Mouse (Mus musculus): Measurements from ENCODE around the gene Hnrnpm. TPM values are rescaled to one million over a fixed set of nuclear protein-coding genes. Genes with fewer than 3 reads are reported as not detected.

The Hnrnpm gene
- total and polyA plus RNA-seq, 3 experiments = 174 to 756 (median 207) TPM

DNA sequence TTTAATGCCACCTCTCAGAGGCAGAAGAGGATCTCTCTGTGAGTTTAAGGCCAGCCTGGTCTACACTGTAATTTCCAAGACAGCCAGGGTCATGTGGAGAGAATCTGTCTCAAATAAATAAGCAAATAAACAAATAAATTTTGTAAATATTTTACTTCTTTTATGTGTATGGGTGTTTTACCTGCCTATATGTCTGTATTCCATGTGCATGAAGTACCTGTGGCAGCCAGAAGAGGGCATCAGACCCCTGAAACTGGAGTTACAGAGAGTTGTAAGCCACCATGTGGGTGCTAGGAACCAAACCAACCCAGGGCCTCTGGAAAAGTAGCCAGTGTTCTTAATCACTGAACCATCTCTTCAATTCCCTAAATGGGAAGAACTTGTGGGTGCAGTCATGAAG, 89.4 kb downstream of the Hnrnpm start:
- Histone ChIP-seq H3K79me2 (replicated peaks; ENCODE audit: control insufficient read depth, extremely low read depth, insufficient read depth, poor library complexity, severe bottlenecking) (no peaks in the 10 kb centered on the region), H3K27me3 (replicated peaks) (no peaks in the 10 kb centered on the region), H3K36me3 (replicated peaks in 1 of 2; ENCODE audit: control insufficient read depth in 1 of 2, insufficient read depth in 1 of 2, low read length in 1 of 2) (peaks cover 9 to 75% of the 10 kb centered on the region in 2 experiments), H3K9me3 (replicated peaks; ENCODE audit: low read length) (peaks cover 6% of the 10 kb centered on the region), H3K4me1 (ENCODE audit: control insufficient read depth in 1 of 2, insufficient read depth in 2 of 2) (no peaks in the 10 kb centered on the region), H3K27ac (ENCODE audit: insufficient read depth, low read depth) (no peak overlapping the region), H3K9ac (ENCODE audit: insufficient read depth, low read depth) (no peak overlapping the region), H3K4me2 (ENCODE audit: insufficient read depth, low read depth, poor library complexity, severe bottlenecking) (no peak overlapping the region), H3K4me3 (replicated peaks in 1 of 3; ENCODE audit: low read depth in 2 of 3, low read length in 2 of 3, poor library complexity in 1 of 3) (no peak overlapping the region)
- peak in 1 of 2 experiments; percentile 23; a peak in 1 of 4 replicates for TF ChIP-seq CTCF (conservative IDR thresholded peaks at IDR 0.05 in 1 of 2, IDR thresholded peaks at IDR 0.05 in 1 of 2; ENCODE audit: low read depth in 2 of 2, low read length in 2 of 2)
- peak; percentile 11 for TF ChIP-seq RAD21 (IDR thresholded peaks at IDR 0.05; ENCODE audit: low read depth, low read length)
- TF ChIP-seq MAX (IDR thresholded peaks at IDR 0.05; ENCODE audit: low read length) = no peak
- no peak for TF ChIP-seq MAFK (IDR thresholded peaks at IDR 0.05; ENCODE audit: insufficient replicate concordance, low read length)
- TF ChIP-seq UBTF (IDR thresholded peaks at IDR 0.05; ENCODE audit: low read depth, low read length) = no peak
- in situ Hi-C loops (cut with MboI; ENCODE audit: low pct_ligation_motif_present, low pct_unique_long_range_greater_than_20kb, low sequenced_read_pairs) (no loop called here), dilution Hi-C loops (cut with MboI; ENCODE audit: extremely low pct_ligation_motif_present, extremely low pct_unique_long_range_greater_than_20kb, low sequenced_read_pairs) (no loop called here)
- DNase-seq (ENCODE audit: extremely low read depth) = peak; percentile 8

Other genes starting within 250 kb of the Hnrnpm start
- gene Adamts10, start 162.7 kb downstream of the Hnrnpm start, total RNA-seq (2012; rRNA removed) = 15.2 and 16.7 TPM in 2 replicates
- 6.2 and 6.7 TPM in 2 replicates for gene Adamts10, start 162.7 kb downstream of the Hnrnpm start, total RNA-seq (2014; rRNA removed)
- gene Adamts10, start 162.7 kb downstream of the Hnrnpm start, polyA plus RNA-seq (2012; ENCODE audit: insufficient read length, low read depth) = 11.7 and 12.1 TPM in 2 replicates
- 19.5 and 19.6 TPM in 2 replicates for gene Myo1f, start 131.2 kb downstream of the Hnrnpm start, total RNA-seq (2012; rRNA removed)
- gene Myo1f, start 131.2 kb downstream of the Hnrnpm start, total RNA-seq (2014; rRNA removed) = 13.1 and 13.6 TPM in 2 replicates
- 27.5 and 29.1 TPM in 2 replicates for gene Myo1f, start 131.2 kb downstream of the Hnrnpm start, polyA plus RNA-seq (2012; ENCODE audit: insufficient read length, low read depth)
- gene Zfp414, start 57.8 kb downstream of the Hnrnpm start, total RNA-seq (2012; rRNA removed) = 9.9 TPM in 2 replicates
- 5.4 and 6.6 TPM in 2 replicates for gene Zfp414, start 57.8 kb downstream of the Hnrnpm start, total RNA-seq (2014; rRNA removed)
- gene Zfp414, start 57.8 kb downstream of the Hnrnpm start, polyA plus RNA-seq (2012; ENCODE audit: insufficient read length, low read depth) = 24.8 and 34.3 TPM in 2 replicates
- 0.25 and 0.38 TPM in 2 replicates for gene Pram1, start 48.8 kb downstream of the Hnrnpm start, total RNA-seq (2012; rRNA removed)
- 0.21 TPM in 1 of 2 replicates, not detected in the other for gene Pram1, start 48.8 kb downstream of the Hnrnpm start, total RNA-seq (2014; rRNA removed)
- 1.1 and 1.7 TPM in 2 replicates for gene Pram1, start 48.8 kb downstream of the Hnrnpm start, polyA plus RNA-seq (2012; ENCODE audit: insufficient read length, low read depth)
- gene March2, start 31.8 kb upstream of the Hnrnpm start, total RNA-seq (2012; rRNA removed) = 8.9 and 9.2 TPM in 2 replicates
- gene March2, start 31.8 kb upstream of the Hnrnpm start, total RNA-seq (2014; rRNA removed) = 9.3 and 9.7 TPM in 2 replicates
- 10.2 and 12.2 TPM in 2 replicates for gene March2, start 31.8 kb upstream of the Hnrnpm start, polyA plus RNA-seq (2012; ENCODE audit: insufficient read length, low read depth)
- 31.8 and 32.7 TPM in 2 replicates for gene Rab11b, start 73.7 kb upstream of the Hnrnpm start, total RNA-seq (2012; rRNA removed)
- gene Rab11b, start 73.7 kb upstream of the Hnrnpm start, total RNA-seq (2014; rRNA removed) = 17.4 and 18.7 TPM in 2 replicates
- gene Rab11b, start 73.7 kb upstream of the Hnrnpm start, polyA plus RNA-seq (2012; ENCODE audit: insufficient read length, low read depth) = 49.0 and 57.9 TPM in 2 replicates
- gene Angptl4, start 95.0 kb upstream of the Hnrnpm start, total RNA-seq (2012; rRNA removed) = 8.0 and 9.4 TPM in 2 replicates
- gene Angptl4, start 95.0 kb upstream of the Hnrnpm start, total RNA-seq (2014; rRNA removed) = 11.7 and 12.2 TPM in 2 replicates
- 6.3 and 6.8 TPM in 2 replicates for gene Angptl4, start 95.0 kb upstream of the Hnrnpm start, polyA plus RNA-seq (2012; ENCODE audit: insufficient read length, low read depth)
- gene Kank3, start 123.7 kb upstream of the Hnrnpm start, total RNA-seq (2012; rRNA removed) = 10.8 and 15.7 TPM in 2 replicates
- gene Kank3, start 123.7 kb upstream of the Hnrnpm start, total RNA-seq (2014; rRNA removed) = 0.50 and 0.81 TPM in 2 replicates
- gene Kank3, start 123.7 kb upstream of the Hnrnpm start, polyA plus RNA-seq (2012; ENCODE audit: insufficient read length, low read depth) = 0.78 and 1.8 TPM in 2 replicates
- gene Rps28, start 137.7 kb upstream of the Hnrnpm start, total RNA-seq (2012; rRNA removed) = 4,496 and 4,575 TPM in 2 replicates
- gene Rps28, start 137.7 kb upstream of the Hnrnpm start, total RNA-seq (2014; rRNA removed) = 696 and 765 TPM in 2 replicates
- gene Rps28, start 137.7 kb upstream of the Hnrnpm start, polyA plus RNA-seq (2012; ENCODE audit: insufficient read length, low read depth) = 782 and 837 TPM in 2 replicates
- gene Ndufa7, start 137.7 kb upstream of the Hnrnpm start, total RNA-seq (2012; rRNA removed) = 316 and 364 TPM in 2 replicates
- gene Ndufa7, start 137.7 kb upstream of the Hnrnpm start, total RNA-seq (2014; rRNA removed) = 168 and 194 TPM in 2 replicates
- gene Ndufa7, start 137.7 kb upstream of the Hnrnpm start, polyA plus RNA-seq (2012; ENCODE audit: insufficient read length, low read depth) = 153 and 164 TPM in 2 replicates
- gene Cd320, start 156.2 kb upstream of the Hnrnpm start, total RNA-seq (2012; rRNA removed) = 53.7 and 57.1 TPM in 2 replicates
- 67.1 and 84.2 TPM in 2 replicates for gene Cd320, start 156.2 kb upstream of the Hnrnpm start, total RNA-seq (2014; rRNA removed)
- 45.3 and 50.9 TPM in 2 replicates for gene Cd320, start 156.2 kb upstream of the Hnrnpm start, polyA plus RNA-seq (2012; ENCODE audit: insufficient read length, low read depth)
- not detected in 2 replicates for gene Gm7029, start 187.0 kb upstream of the Hnrnpm start, total RNA-seq (2012; rRNA removed)
- gene Gm7029, start 187.0 kb upstream of the Hnrnpm start, total RNA-seq (2014; rRNA removed) = not detected in 2 replicates
- gene Gm7029, start 187.0 kb upstream of the Hnrnpm start, polyA plus RNA-seq (2012; ENCODE audit: insufficient read length, low read depth) = not detected in 2 replicates
- 22.3 and 23.0 TPM in 2 replicates for gene Kifc1, start 203.8 kb upstream of the Hnrnpm start, total RNA-seq (2012; rRNA removed)
- 15.2 and 16.0 TPM in 2 replicates for gene Kifc1, start 203.8 kb upstream of the Hnrnpm start, total RNA-seq (2014; rRNA removed)
- gene Kifc1, start 203.8 kb upstream of the Hnrnpm start, polyA plus RNA-seq (2012; ENCODE audit: insufficient read length, low read depth) = 41.2 and 46.6 TPM in 2 replicates
- not detected in 2 replicates for gene Platr17, start 218.3 kb upstream of the Hnrnpm start, total RNA-seq (2012; rRNA removed)
- not detected in 2 replicates for gene Platr17, start 218.3 kb upstream of the Hnrnpm start, total RNA-seq (2014; rRNA removed)
- gene Platr17, start 218.3 kb upstream of the Hnrnpm start, polyA plus RNA-seq (2012; ENCODE audit: insufficient read length, low read depth) = not detected in 2 replicates
- gene Daxx, start 222.6 kb upstream of the Hnrnpm start, total RNA-seq (2012; rRNA removed) = 33.8 and 48.3 TPM in 2 replicates
- 31.6 and 32.3 TPM in 2 replicates for gene Daxx, start 222.6 kb upstream of the Hnrnpm start, total RNA-seq (2014; rRNA removed)
- gene Daxx, start 222.6 kb upstream of the Hnrnpm start, polyA plus RNA-seq (2012; ENCODE audit: insufficient read length, low read depth) = 53.0 and 64.7 TPM in 2 replicates
- 114 and 134 TPM in 2 replicates for gene Tapbp, start 229.0 kb upstream of the Hnrnpm start, total RNA-seq (2012; rRNA removed)
- 44.3 and 45.3 TPM in 2 replicates for gene Tapbp, start 229.0 kb upstream of the Hnrnpm start, total RNA-seq (2014; rRNA removed)
- gene Tapbp, start 229.0 kb upstream of the Hnrnpm start, polyA plus RNA-seq (2012; ENCODE audit: insufficient read length, low read depth) = 96.7 and 116 TPM in 2 replicates
- gene Zbtb22, start 229.0 kb upstream of the Hnrnpm start, total RNA-seq (2012; rRNA removed) = 21.2 and 23.5 TPM in 2 replicates
- gene Zbtb22, start 229.0 kb upstream of the Hnrnpm start, total RNA-seq (2014; rRNA removed) = 11.7 and 12.1 TPM in 2 replicates
- 20.2 and 20.3 TPM in 2 replicates for gene Zbtb22, start 229.0 kb upstream of the Hnrnpm start, polyA plus RNA-seq (2012; ENCODE audit: insufficient read length, low read depth)
- 23.0 and 25.6 TPM in 2 replicates for gene Rgl2, start 242.7 kb upstream of the Hnrnpm start, total RNA-seq (2012; rRNA removed)
- 20.1 and 20.4 TPM in 2 replicates for gene Rgl2, start 242.7 kb upstream of the Hnrnpm start, total RNA-seq (2014; rRNA removed)
- gene Rgl2, start 242.7 kb upstream of the Hnrnpm start, polyA plus RNA-seq (2012; ENCODE audit: insufficient read length, low read depth) = 29.1 and 31.8 TPM in 2 replicates